Mouse (Mus musculus): ENCODE data around the gene Plcb4. TPM values are rescaled to one million over a fixed set of nuclear protein-coding genes. Genes with fewer than 3 reads are reported as not detected.

Plcb4 gene
- polyA plus RNA-seq, 1 experiment = 2.2 TPM

DNA sequence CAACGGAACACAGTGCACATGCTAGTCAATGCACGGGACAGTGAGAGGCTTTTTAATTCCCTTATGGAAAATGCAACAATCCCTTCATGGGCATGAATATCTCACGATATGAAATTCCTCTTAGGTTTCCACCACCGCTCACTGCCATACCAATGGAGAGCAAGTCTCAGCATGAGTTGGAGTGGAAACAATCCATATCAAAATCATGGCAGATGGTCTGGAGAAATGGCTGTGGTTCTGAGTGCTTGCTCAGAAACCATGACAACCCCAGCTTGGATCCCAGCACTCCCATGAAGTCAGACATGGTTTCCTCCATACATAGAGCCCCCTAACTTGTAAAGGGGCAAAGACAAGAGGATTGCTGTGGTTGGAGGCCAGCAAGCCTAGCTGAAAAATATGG is 389.7 kb downstream of the Plcb4 start:
- WGBS = 94% methylated on average over 4 of the region's 4 CpGs
- DNase-seq (ENCODE audit: low read depth, low spot score) = no peak

- WGBS = 19% methylated on average over 27 of the region's 27 CpGs
These were observed 392.2 kb downstream of the Plcb4 start for GRCm38 (mm10) chr2:136050793-136051615.

GRCm38 (mm10) chr2:136051688-136052289 is 393.0 kb downstream of the Plcb4 start, which contains the start of gene Lamp5:
TSS of gene Lamp5 (plus strand) at chr2:136052239.
- 13% methylated on average over 8 of the region's 8 CpGs for WGBS
- no peak for DNase-seq (ENCODE audit: low read depth, low spot score)

More at GRCm38 (mm10) chr2:136050793-136051615, 392.2 kb downstream of the Plcb4 start:
- no peak for DNase-seq (ENCODE audit: low read depth, low spot score)

GRCm38 (mm10) chr2:136057861-136058331 is 399.1 kb downstream of the Plcb4 start:
- no peak for DNase-seq (ENCODE audit: low read depth, low spot score)
- WGBS = 5% methylated on average over 19 of the region's 19 CpGs

GRCm38 (mm10) chr2:136058398-136058797 is 399.6 kb downstream of the Plcb4 start:
- DNase-seq (ENCODE audit: low read depth, low spot score) = no peak

GRCm38 (mm10) chr2:136059029-136059669 is 400.3 kb downstream of the Plcb4 start:
- 3% methylated on average over 37 of the region's 37 CpGs for WGBS
- DNase-seq (ENCODE audit: low read depth, low spot score) = no peak

More at GRCm38 (mm10) chr2:136058398-136058797, 399.6 kb downstream of the Plcb4 start:
- 11% methylated on average over 7 of the region's 7 CpGs for WGBS
